Mouse (Mus musculus): Measurements from ENCODE around the gene Bpifb1.
"Not testable (repeated sequence)": the region's sequence is repeated elsewhere in the genome, so short reads cannot be mapped to it uniquely, and the experiment has no call there.

The Bpifb1 gene

DNA sequence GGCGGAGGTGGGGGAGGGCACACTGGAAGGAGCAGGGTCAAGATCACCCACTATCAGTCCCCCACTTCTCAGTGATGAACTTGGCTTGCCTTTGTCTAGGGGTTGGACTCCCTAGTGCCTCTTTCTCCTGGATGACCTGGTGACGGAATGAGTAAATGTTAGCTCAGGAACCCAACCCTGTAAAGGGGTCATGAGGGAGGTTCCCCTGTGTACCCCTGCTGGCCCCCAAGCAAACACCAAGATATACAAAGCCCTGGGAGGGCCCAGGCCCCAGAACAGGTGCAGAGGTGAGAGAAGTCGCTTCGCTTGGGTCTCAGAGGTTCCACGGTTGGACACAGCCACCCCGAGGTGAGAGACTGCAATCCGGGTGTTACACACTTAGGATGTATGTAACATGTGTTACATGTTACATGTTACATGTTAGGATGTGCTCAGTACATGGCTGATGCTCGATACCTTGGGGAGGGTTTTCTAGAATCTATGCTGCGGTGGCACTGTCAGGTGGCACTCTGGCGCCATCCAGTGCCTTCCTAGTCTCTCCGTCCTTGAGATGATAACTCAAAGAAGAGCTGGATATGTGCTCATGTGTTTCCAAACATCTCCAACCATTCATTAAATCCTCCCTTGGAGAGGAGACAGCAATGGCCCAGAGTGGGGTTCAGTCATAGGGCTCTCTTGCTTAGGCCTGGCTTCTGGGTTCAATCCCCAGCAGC, at the start of gene Bpifb1:
TSS of gene Bpifb1 (plus strand) at position 273 of the 713 bp plus-strand sequence.
- DNase-seq, result no peak

DNA sequence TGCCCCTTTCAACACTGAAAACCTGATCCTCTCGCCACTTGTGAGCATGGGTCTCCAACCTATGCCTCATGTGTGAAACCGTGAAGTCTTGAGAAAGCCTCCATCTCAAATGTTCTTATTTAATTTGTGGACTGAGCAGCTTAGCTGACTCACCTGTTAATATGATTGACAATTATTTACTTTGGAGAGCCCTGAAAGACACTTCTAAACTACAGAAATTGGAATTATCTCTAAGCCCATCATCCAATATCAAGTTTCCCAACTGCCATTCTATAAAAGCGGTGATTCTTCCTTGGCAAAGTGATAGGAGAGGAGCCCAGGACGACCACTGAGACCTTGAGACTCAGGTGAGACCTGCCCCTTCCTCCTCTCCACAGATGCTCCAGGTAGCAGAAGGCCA, 48.0 kb upstream of the Bpifb1 start, which contains the start of gene Bpifa1:
TSS of gene Bpifa1 (plus strand) at position 301 of the 400 bp plus-strand sequence.
- no peak for DNase-seq

DNA sequence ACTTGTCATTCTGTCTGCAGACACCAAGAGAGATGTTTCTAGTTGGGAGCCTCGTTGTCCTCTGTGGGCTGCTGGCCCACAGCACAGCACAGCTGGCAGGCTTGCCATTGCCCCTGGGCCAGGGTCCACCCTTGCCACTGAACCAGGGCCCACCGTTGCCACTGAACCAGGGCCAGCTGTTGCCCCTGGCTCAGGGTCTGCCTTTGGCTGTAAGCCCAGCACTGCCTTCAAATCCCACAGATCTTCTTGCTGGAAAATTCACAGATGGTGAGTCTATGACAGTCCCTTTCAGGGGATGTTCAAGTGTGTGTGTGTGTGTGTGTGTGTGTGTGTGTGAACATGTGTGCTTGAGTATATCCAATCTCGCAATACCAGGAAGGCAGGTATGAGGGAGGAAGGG, 46.9 kb upstream of the Bpifb1 start:
- no peak for DNase-seq

DNA sequence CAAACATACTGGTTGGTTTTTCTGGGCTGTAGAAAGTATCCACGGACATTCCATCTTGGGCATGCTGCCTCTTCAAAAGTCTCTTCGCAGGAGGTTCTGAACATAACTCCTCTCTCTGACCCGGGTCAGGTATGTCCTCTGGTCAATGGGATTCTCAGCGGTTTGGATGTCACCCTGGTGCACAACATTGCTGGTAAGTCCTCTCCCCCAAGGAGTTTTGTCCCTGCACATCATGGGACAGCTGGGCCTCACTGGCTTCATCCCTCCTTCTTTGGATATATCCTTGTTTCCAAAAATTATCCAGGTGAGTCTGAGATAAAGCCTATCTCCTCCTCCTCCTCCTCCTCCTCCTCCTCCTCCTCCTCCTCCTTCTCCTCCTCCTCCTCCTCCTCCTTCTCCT, 43.1 kb upstream of the Bpifb1 start:
- DNase-seq, result no peak

DNA sequence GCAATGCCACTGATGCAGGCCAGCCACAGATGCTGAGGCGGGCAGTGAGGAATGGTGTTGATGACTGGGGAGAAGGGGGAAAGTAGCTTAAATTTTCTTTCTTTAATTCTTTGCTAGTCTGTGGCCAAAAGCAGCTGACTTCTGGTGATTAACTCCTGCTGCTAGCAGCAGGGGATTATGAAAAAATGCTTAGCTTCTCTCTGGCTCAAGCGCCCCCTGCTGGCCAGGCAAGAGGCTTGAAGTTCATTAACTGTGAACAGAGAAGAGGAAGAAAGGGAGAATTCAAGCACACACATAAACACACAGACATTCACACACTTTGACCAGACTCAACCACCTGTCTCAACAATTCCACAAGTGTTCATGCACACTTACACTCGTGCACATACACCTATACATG, 32.2 kb upstream of the Bpifb1 start:
- DNase-seq, result peak in 1 of 2 experiments; percentile 5

DNA sequence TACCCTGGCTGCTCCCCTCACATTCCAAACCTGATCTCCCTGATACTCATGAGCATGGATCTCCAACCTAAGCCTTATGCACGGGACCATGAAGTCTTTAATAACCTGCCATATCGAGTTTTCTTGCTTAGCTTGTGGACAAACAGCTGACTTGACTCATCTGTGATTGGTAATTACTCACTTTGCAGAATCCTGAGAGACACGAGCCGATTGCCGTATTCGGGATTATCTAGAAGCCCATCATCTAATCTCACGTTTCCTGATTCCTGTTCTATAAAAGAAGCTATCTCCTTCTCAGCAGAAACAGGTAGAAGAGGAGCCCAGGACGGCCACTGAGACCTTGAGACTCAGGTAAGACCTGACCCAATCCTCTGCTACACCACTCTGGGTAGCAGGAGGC, 28.3 kb upstream of the Bpifb1 start, which contains the start of gene Bpifa5:
TSS of gene Bpifa5 (plus strand) at position 301 of the 400 bp plus-strand sequence.
- no peak for DNase-seq

DNA sequence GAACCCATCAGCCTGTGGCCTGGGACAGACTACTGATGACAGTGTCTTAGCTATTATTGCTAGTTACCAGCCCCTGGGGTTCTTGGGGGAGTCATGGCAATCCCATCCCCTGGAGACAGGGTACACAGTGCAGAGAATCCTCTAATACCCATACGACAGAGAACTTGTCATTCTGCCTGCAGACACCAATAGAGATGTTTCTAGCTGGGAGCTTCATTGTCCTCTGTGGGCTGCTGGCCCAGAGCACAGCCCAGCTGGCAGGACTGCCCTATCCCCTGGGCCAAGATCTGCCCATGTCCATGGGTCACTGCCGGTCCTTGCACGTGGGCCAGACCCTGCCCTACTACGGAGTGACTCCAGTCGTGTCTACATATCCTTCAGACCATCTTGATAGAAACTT, 27.3 kb upstream of the Bpifb1 start:
- no peak for DNase-seq

DNA sequence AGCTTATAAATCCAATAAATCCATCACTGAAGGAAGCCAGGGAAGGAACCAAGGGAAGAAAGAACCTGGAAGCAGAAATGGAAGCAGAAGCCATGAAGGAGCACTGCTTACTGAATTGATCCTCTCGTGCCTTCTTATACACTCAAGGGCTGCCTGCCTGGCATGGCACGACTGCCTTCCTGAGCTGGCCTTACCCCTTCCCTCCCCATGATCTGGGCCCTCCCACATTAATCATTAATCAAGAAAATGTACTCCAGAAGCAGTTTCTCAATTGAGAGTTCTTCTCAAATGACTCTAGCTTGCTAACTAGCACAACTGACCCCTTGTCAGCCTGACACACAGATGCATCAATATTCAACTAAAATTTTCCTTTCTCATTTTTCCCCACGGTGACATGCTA, 21.4 kb upstream of the Bpifb1 start:
- no peak for DNase-seq

DNA sequence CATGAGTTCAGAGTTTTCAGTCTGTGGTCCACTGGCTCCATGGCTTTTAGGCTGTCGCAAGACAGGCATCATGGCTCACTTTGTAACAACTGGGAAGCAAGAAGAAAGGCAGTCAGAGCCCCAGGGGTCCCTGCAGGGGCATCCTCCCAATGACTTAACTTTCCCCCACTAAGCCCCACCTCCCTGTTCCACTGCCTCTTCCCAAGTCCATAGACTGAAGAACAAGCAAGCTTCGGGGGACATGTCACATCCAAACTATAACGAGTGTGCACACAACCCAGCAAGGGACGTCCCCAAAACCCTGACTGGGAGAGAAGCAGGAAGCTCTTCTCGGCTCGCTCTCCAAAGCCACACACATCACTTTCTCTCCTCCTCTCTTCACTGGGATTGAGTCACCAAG, 19.0 kb upstream of the Bpifb1 start:
- no peak for DNase-seq

DNA sequence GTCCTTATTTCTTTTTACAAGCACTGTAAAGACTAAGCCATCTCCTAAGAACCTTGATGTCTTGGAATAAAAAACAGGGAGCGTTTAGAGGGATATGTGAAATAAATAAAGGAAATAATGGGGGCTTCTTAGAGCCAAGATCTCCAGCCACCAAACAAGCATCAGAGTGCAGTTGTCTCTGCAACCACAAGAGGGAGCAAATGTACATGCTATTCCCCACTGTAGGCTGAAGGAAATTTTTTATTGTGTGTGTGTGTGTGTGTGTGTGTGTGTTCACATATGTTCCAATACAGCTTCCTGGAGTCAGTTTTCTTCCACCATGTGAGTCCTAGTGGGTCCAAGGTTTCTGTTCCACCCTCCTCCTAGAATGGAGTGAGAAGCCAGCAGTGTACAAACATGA, 17.3 kb upstream of the Bpifb1 start:
- no peak for DNase-seq

DNA sequence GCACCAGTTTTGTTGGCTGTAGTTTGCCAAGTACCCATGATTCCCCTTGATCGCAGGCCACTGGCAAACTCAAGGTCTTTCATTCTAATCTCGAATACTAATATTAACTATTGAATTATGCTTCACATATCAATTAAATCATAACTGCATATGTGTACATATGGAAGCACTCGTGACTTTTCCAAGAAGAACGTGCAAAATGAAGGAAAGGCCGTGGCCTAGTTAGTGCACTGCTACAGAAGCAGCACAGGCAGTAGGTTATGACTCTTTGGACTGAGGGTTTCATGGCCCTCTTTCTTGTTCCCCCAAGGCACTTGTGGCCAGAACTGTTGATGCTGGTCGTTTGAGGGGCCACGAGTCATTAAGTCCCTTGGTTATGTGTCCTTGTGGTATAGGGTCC, 8.7 kb upstream of the Bpifb1 start:
- DNase-seq, result not testable (repeated sequence)

DNA sequence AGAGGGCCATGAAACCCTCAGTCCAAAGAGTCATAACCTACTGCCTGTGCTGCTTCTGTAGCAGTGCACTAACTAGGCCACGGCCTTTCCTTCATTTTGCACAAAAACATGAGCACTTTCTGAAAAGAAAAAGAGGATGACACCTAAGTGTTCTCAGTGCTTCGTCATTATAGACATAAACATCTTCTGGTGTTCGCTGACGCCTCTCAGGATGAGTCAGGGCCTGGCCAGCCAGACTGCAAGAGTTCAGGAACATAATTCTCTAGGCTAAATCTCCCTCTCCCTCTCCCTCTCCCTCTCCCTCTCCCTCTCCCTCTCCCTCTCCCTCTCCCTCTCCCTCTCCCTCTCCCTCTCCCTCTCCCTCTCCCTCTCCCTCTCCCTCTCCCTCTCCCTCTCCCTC, 7.6 kb upstream of the Bpifb1 start:
- DNase-seq, result not testable (repeated sequence)

DNA sequence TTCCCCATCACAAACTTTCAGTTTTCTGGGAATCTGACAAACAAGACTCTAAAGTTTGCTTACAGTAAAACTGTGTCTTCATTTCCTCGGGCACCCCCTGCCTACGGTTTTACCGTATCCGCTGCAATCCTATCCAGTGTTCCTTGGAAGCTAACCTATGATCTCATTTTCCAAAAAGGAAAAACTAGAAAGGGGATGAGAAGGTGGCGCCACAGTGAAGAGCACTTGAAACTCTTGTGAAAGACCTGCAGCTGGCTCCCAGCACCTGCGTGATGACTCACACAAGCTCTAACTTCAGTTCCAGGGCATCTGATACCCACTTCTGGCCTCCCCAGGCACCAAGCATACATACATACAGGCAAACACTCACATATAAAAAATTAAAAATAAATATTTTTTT, 5.3 kb upstream of the Bpifb1 start:
- DNase-seq, result no peak

DNA sequence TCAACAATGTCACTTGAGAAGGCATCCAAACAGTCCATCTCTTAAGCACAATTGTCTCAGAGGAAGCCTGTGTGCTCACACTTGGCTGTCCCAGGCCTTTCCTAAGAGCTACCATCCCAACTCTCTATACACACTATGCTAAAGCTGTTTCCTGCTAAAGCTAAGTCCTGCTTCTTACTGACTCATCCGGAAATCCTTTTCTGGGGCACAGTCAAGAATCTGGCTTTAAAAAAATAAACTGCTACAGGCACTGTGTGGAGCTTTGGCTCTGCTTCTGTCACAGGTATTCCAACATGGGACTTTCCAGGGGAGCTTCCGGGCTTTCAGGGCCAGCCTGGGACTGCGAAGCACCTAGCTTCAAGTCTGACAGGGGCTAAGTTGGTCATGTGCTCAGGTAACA, 4.9 kb upstream of the Bpifb1 start:
- no peak for DNase-seq

DNA sequence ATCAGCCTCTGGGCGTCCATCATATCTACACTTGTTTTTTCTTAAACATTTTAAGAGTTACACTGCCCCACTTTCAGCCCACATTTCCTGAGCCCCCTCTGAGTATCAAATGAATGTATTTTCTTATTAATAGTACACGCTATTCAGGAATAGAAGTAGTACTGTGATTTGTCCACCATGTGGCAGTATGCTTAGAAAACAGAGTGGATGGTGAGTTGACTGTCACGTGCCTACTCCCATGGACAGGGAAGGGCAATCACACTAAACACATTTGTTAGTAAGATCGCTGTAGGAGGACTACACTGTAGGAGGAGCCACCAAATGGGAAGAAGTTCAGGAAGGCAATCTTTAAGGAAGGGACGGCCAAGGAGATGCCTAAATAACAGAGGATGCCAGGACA, 3.1 kb upstream of the Bpifb1 start:
- no peak for DNase-seq

DNA sequence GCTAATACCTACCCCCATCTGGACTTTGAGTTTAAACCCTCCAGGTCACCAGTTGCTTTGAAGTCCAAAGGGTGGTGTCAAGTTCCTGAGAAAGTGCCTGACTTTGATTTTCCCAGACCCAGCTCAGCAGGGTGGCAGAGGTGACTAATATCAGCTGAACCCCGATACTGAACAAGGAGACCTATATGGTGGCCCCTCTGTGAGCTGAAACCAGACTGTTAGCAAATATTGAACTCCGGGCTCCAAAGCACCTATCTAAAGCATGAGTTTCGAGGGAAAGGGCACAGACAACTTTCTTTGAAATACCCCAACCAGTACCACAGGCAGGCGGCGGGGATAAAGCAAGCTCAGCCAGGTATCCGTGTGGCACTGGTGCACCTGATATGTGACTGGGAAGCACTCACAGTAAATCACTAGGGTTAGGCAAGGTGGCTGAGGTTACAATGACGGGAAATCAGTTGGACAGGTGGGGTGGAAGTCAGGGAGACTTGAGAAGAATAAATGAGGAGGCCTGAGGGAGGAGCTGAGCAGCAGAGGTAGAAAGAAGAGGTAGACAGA, 662 bp upstream of the Bpifb1 start:
- DNase-seq, result no peak

DNA sequence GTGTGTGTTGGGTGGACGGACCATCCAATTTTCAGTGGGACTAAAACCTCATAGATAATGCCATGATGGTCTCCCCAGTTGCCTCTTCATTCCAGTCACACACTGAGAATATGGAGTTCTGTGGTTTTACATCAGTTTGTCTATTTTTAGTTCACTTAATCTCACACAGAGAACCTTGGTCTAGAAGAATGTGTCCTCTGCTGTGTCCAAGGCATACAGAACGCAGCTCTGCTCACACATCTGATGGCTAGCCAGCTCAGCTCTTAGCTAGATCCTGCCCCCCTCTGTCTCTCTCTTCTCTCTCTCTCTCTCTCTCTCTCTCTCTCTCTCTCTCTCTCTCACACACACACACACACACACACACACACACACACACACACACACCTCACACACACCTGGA, 1.5 kb downstream of the Bpifb1 start:
- no peak for DNase-seq

DNA sequence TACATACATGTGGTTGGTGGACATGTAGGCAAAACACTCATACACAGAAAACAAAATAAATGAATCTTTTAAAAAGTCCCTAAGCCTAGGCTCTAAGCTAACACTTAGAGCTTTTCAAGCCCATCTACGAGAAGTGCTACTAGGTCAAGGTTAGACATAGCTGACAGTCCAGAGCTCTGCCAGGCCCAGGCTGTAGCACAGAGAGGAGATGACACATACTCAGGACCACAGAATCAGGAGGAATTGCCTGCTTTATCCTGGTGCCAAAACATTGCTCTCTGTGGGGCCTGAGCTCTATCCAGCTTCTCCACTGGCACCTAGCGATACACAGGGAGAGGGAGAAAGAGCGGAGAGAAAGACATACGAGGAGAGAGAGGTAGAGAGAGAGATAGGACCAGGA, 2.5 kb downstream of the Bpifb1 start:
- no peak for DNase-seq

DNA sequence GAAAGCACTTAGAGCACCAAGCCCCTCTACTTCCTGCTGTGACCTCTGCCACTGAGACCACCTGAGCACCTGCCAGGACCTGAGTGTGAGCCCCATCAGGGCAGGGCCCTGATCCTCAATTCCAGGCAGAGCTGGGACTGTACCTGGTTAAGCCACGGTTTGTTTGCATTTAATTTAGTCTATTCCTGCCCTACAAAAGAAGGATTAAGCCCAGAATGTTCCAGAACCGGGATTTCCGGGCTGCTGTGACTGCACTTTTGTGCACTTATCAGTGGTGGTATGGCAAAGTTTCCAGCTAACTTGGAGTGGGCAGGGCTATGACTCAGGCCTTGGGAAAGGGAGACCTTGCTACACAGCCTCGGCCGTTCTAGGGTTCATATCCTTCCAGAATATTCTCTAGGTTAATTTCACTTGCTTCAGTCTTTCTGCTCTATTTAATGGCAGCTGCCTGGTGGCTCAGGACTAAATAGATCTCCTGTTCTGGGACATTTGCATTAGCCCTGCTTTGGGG, 3.4 kb downstream of the Bpifb1 start:
- no peak for DNase-seq

DNA sequence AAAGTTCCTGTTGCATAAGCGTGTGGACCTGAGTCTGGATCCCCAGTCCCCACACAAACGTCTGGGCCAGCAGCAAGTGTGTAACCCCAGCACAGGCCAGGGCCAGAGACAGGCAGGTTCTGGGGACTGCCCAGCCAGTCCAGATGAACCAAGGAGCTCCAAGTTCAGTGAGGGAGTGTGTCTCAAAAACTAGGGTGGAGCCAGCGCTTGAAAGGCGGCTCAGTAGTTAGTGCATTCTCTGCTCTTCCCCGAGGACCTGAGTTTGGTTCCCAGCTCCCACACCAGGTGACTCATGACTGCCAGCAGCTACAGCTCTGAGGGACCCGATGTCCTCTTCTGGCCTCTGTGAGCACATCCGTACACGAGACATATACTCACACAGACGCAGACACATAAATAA, 6.4 kb downstream of the Bpifb1 start:
- DNase-seq, result no peak

DNA sequence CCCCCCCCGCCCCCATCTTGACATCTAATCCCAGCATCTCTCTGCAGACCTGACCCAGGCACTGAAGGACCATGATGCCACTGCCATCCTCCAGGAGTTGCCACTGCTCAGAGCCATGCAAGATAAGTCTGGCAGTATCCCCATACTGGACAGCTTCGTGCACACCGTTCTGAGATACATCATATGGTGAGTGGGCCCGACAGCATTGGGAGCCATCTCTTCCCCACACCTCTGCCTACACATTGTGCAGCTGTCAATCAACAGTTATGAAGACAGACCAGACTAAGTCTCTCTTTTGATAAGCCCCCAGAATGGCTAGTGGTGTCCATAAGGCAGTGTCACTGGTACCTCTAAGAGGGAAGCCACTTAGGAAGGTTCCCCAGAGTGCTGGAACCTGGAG, 14.0 kb downstream of the Bpifb1 start:
- no peak for DNase-seq

DNA sequence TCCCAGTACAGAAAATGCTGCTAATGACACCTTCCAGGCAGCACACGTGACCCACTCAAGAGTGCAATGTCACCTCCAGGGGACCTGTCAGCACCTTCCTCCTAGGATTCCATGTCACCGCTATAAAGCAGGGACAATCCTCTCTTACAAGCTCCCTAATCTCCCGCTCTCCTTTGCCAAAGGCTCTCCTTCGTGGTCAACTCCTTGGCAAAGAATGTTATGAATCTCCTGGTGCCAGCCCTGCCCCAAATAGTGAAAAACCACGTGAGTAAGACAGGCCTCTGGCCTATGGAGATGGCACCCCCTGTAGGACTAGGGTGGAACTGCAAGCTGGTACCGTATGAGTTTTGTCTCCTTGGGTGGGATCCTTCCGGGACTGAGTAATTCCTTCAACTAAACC, 16.3 kb downstream of the Bpifb1 start:
- no peak for DNase-seq

DNA sequence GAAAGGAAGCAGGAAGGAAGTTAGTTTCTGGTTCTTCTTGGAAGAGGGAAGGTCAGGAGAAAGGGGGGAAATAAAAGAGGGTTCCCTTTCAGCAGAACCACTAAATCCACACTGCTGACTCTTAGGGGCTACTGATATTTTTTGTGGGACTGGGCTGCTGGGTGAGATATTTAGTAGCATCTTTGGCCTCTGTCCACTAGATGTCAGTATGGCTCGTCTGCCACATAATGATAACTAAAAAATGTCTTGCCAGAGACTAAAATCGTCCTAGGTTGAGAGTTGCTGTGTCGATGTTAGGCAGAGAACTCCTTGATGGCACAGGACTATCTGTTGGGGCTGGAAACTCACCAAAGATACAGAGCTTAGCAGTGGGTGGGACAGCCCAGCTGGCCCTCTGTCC, 18.5 kb downstream of the Bpifb1 start:
- no peak for DNase-seq

DNA sequence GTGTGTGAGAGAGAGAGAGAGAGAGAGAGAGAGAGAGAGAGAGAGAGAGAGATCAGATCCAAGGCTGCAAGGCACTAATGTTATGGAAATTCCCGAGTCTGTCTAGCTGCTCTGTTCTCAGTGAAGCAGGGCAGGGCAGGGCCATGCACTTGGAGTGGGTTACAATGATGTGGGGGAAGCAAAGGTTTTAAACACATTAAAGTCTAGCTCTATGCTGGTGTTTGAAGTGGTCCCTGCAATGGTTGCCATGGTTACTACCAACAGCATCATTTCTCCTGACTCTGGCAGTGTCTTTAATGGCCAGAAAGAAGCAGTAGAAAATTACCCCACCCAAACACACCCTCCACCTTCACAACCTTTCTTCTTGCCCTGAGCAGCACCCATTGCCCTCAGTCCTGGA, 20.5 kb downstream of the Bpifb1 start:
- no peak for DNase-seq

DNA sequence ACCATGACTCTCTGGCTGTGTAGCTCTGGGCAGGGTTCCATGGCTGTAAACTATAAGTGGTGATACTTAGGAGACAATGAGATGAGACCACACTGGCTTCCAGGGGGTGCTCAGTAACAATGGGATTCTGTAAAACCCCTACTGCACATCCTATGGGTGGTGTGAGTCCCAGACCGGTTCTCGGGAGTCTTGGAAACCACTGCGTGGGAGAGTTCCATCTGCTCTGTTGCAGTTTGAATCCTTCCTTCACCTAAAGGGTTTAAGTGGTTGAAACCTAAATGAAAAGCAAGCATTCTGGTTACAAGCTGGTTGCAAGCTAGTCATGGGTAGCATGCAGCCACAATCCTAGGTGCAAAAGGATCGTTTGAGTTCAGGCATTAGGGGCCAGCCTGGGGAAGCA, 21.3 kb downstream of the Bpifb1 start:
- DNase-seq, result no peak

Data from spleen, adult 18-20 months (tissue).